Mouse (Mus musculus) erythroblast, embryonic 14.5 days (primary cell): ENCODE results near the gene S100a14. TPM values are rescaled to one million over a fixed set of nuclear protein-coding genes. Genes with fewer than 3 reads are reported as not detected.

Source experiments
- H3K27me3 ChIP-seq: 2 replicates; pipeline ENCODE4 v1.6.1; 2012; ENCODE audit warnings: inconsistent platforms; ENCODE audit not compliant: control insufficient read depth
- H3K36me3 ChIP-seq: 2 replicates; pipeline ENCODE4 v1.6.1; 2012; ENCODE audit warnings: mild to moderate bottlenecking, inconsistent platforms; ENCODE audit not compliant: control insufficient read depth
- H3K4me1 ChIP-seq: 2 replicates; pipeline ENCODE4 v1.6.1; 2012; ENCODE audit warnings: inconsistent platforms; ENCODE audit not compliant: control insufficient read depth
- H3K4me3 ChIP-seq: replicated peaks from 2 replicates; pipeline ENCODE3; 2012; ENCODE audit warnings: moderate library complexity, mild to moderate bottlenecking, inconsistent platforms
- H3K9me3 ChIP-seq: 2 replicates; pipeline ENCODE4 v1.6.1; 2012; ENCODE audit warnings: low read length, inconsistent platforms, mixed read lengths; ENCODE audit not compliant: control insufficient read depth
- GATA1 ChIP-seq: IDR thresholded peaks from 2 replicates; pipeline ENCODE4 v1.6.1; 2012; ENCODE audit warnings: low read length, inconsistent platforms, mixed read lengths
- TAL1 ChIP-seq: IDR thresholded peaks from 3 replicates; pipeline ENCODE4 v1.6.1; 2012; ENCODE audit warnings: low read length, inconsistent platforms, mixed read lengths
- polyA plus RNA-seq: library from polyadenylated mRNA; stranded (reverse); fragments of >175 nt; gene quantifications from 2 replicates; pipeline ENCODE4 v1.2.3, GENCODE M21; 2012

Gene S100a14
- polyA plus RNA-seq, 1 experiment, result not detected

DNA sequence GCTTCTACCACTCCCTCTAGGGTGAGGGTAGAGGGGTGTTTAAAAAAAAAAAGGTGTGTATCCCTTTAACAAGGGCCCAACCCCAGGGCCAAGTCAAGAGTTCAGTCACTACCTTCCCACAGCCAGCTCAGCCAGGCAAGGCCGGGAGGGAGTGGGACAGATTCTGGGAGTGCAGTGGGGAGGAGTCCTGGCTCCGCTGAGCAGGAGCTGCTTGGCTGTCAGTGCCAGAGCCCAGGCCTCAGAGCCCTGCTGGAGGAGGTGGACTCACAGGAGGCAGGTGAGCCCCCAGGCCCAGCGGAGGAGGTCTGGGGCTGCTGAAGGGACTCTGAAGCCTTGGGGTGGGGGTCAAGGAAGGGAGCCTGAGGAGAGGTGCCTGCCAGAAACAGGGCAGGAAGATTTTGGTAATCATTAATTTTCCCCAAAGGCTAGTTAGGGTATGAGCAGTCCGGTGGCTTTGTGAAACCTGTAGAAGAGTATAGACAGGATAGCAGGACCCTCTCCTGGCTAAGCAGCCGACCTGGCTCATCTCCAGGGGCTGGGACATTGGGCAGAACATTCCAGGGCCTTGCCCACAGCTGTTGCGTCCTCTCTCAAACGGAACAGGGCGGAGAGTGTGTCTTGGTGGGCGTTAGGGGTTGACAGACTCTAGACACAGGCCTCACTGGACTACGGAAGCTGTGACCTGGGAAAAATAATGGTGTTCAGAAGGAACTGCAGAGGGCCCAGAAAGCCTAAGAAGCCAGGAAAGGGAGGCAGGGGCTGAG is 10.7 kb downstream of the S100a14 start, which contains the start of gene S100a16:
Gene S100a16 (plus strand): TSS at position 114 of the 764 bp plus-strand sequence.
- Histone ChIP-seq H3K27me3 (no peaks in the 10 kb centered on the region), H3K9me3 (no peaks in the 10 kb centered on the region), H3K4me1 (no peaks in the 10 kb centered on the region), H3K4me3 (peak within 1 kb of the TSS; percentile 32), H3K36me3 (no peaks in the 10 kb centered on the region)
- no peak for TF ChIP-seq TAL1
- no peak for TF ChIP-seq GATA1

DNA sequence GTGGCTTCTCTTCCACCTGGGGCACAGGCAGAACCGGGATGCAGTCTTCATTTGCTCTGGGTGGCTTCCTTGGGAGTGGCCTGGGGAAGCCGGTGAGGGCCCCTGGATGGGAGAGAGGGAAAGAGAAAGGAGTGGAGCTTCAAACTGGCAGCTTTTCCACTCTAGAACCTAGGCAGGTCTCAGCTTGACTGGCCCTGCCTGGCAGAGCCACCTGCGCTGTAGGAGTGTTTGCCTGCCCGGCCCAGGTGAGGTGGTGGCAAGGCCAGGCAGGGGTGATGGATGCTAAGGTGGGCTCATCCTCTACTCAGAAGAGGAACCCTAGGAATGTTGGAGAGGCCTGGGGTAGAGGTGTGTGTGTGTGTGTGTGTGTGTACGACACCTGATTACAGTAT is 11.2 kb downstream of the S100a14 start:
- no peaks in the 10 kb centered on the region for H3K4me1 ChIP-seq
- H3K4me3 ChIP-seq, result peak overlapping the region; percentile 32
- TF ChIP-seq TAL1, result no peak
- TF ChIP-seq GATA1, result no peak
- H3K9me3 ChIP-seq, result no peaks in the 10 kb centered on the region
- no peaks in the 10 kb centered on the region for H3K27me3 ChIP-seq
- no peaks in the 10 kb centered on the region for H3K36me3 ChIP-seq

- Histone ChIP-seq H3K9me3 (no peaks in the 10 kb centered on the region), H3K36me3 (no peaks in the 10 kb centered on the region), H3K4me3 (no peak overlapping the region), H3K4me1 (no peaks in the 10 kb centered on the region), H3K27me3 (no peaks in the 10 kb centered on the region)
- TF ChIP-seq TAL1 (no peak), GATA1 (no peak)
These were observed 14.2 kb downstream of the S100a14 start for GRCm38 (mm10) chr3:90540904-90541303.

DNA sequence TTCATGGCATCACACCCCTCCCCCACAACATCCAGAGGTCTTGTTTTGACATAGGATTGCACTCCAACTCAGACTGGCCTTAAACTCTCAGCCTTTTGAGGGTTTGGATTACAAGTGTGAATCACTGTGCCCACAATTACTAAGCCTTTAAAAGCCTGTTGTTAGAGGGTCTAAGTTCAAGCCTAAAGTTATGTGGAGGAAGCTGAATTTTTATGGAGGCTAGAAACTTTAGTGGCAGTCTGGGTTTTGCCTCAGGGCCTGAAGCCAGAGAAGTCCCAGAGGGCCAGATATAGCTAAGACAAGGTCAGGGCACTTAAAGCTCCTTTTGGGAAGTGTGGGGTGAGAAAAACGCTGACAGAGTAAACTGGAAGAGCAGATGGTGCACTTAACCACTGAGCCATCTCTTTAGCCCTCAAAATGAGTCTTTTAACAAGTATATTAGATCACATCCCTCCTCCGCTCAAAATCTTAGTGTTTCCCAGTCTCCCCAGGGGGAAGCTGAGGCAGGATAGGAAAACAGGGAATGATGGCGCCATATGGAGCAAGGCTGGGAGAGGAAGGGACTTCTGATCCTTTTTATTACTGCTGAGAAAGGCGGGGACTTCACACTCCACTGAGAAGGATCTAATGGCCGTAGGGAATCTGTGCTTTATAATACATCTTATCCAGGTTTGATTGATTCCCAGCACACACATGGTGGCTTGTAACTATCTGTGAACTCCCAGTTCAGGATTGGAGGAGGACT is 23.2 kb downstream of the S100a14 start:
- Histone ChIP-seq H3K9me3 (no peaks in the 10 kb centered on the region), H3K27me3 (no peaks in the 10 kb centered on the region), H3K36me3 (no peaks in the 10 kb centered on the region), H3K4me1 (no peaks in the 10 kb centered on the region), H3K4me3 (no peak overlapping the region)
- no peak for TF ChIP-seq GATA1
- TF ChIP-seq TAL1, result no peak

- no peak overlapping the region for H3K4me3 ChIP-seq
- TF ChIP-seq GATA1 (no peak), TAL1 (no peak)
- no peaks in the 10 kb centered on the region for H3K9me3 ChIP-seq
- no peaks in the 10 kb centered on the region for H3K4me1 ChIP-seq
- H3K36me3 ChIP-seq, result no peaks in the 10 kb centered on the region
- no peaks in the 10 kb centered on the region for H3K27me3 ChIP-seq
These were observed 23.8 kb downstream of the S100a14 start for GRCm38 (mm10) chr3:90550421-90550790.

DNA sequence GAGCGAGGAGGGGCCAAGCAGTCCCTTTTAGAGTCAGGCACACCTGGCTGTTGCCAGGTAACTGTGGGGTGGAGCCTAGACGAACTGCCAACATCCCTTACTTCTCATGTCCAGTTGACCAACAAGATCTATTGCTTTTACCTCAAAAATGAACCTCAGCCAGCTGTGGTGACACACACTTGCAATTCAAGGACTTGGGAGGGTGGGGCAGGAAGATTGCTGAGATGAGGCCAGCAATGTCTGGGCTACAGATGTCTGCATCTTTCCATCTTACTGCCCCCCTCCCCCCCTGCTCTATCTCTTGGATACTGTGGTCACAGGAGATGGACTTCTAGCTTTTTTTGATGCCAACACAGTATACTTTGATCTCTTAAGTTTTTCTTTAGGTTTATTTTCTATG is 25.6 kb downstream of the S100a14 start:
- H3K36me3 ChIP-seq, result no peaks in the 10 kb centered on the region
- H3K4me1 ChIP-seq, result no peaks in the 10 kb centered on the region
- no peaks in the 10 kb centered on the region for H3K27me3 ChIP-seq
- H3K4me3 ChIP-seq, result no peak overlapping the region
- TF ChIP-seq TAL1 (no peak), GATA1 (no peak)
- H3K9me3 ChIP-seq, result no peaks in the 10 kb centered on the region

GRCm38 (mm10) chr3:90555954-90556353 is 29.3 kb downstream of the S100a14 start:
- Histone ChIP-seq H3K36me3 (no peaks in the 10 kb centered on the region), H3K4me1 (no peaks in the 10 kb centered on the region), H3K9me3 (no peaks in the 10 kb centered on the region), H3K27me3 (no peaks in the 10 kb centered on the region), H3K4me3 (no peak overlapping the region)
- no peak for TF ChIP-seq GATA1
- TF ChIP-seq TAL1, result no peak

DNA sequence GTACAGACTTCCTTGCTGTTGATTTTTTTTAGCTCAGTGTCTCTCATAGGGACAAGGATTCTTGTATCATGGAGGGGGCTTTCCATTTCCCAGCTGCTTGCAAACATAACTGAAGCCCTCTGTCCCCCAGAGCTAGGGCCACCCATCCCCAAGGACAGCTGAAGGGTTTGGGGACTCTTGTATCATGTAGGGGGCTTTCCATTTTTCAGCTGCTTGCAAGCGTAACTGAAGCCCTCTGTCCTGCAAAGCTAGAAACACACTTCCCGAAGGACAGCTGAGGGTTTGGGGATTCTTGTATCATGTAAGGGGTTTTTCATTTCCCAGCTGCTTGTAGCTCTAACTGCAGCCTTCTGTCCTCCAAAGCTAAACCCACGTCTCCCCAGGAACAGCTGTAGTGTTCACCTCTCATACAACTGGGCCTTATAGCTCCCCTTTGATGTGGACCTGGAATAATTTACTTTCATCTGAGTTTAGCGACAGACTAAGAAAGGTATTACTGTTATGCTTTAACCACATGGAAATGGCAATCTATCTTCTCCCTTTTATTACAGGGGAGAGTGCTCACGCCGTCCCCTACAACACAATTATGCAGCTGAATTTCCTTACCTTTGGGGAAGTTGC is 33.5 kb downstream of the S100a14 start, which contains the start of gene S100a3:
Gene S100a3 (plus strand): TSS at position 571 of the 621 bp plus-strand sequence.
- Histone ChIP-seq H3K9me3 (no peaks in the 10 kb centered on the region), H3K4me3 (no peak within 1 kb of the TSS), H3K27me3 (no peaks in the 10 kb centered on the region), H3K36me3 (no peaks in the 10 kb centered on the region), H3K4me1 (no peaks in the 10 kb centered on the region)
- TF ChIP-seq GATA1 (no peak), TAL1 (no peak)

- TF ChIP-seq GATA1 (no peak), TAL1 (no peak)
- Histone ChIP-seq H3K4me1 (no peaks in the 10 kb centered on the region), H3K9me3 (no peaks in the 10 kb centered on the region), H3K36me3 (no peaks in the 10 kb centered on the region), H3K4me3 (no peak overlapping the region), H3K27me3 (no peaks in the 10 kb centered on the region)
These were observed 48.0 kb downstream of the S100a14 start for GRCm38 (mm10) chr3:90574691-90575090.
